Mouse (Mus musculus): ENCODE results near the gene Ankrd11. TPM values are rescaled to one million over a fixed set of nuclear protein-coding genes. Genes with fewer than 3 reads are reported as not detected.

The Ankrd11 gene
- polyA plus RNA-seq, 1 experiment: 77.7 TPM

GRCm38 (mm10) chr8:122918438-122919107 is 123.5 kb downstream of the Ankrd11 start:
- H3K4me1 ChIP-seq (ENCODE audit: control insufficient read depth, insufficient read depth, insufficient read length): peaks cover 24% of the 10 kb centered on the region; the same call in 1 of the 2 replicates
- WGBS: 63% methylated on average over 7 of the region's 7 CpGs
- no peak overlapping the region for H3K4me3 ChIP-seq (ENCODE audit: extremely low read depth, insufficient read depth, insufficient read length)
- no peaks in the 10 kb centered on the region for H3K27me3 ChIP-seq (ENCODE audit: control insufficient read depth, insufficient read depth, low read length)
- H3K27ac ChIP-seq (ENCODE audit: insufficient read depth, low read length): no peak overlapping the region
- no peak for DNase-seq (ENCODE audit: low read depth in 1 of 2, low spot score in 2 of 2)
- TF ChIP-seq POLR2A (IDR thresholded peaks at IDR 0.05; ENCODE audit: low read depth, low read length): no peak
- no peak for TF ChIP-seq CTCF (IDR thresholded peaks at IDR 0.05; ENCODE audit: extremely low read depth, insufficient read depth, insufficient read length, insufficient replicate concordance)
- H3K36me3 ChIP-seq (ENCODE audit: control insufficient read depth, insufficient read depth, low read length): peaks cover 7% of the 10 kb centered on the region

- peaks cover 23% of the 10 kb centered on the region; the same call in 1 of the 2 replicates for H3K4me1 ChIP-seq (ENCODE audit: control insufficient read depth, insufficient read depth, insufficient read length)
- H3K4me3 ChIP-seq (ENCODE audit: extremely low read depth, insufficient read depth, insufficient read length): no peak overlapping the region
- H3K27ac ChIP-seq (ENCODE audit: insufficient read depth, low read length): peak overlapping the region; percentile 17
- no peak for DNase-seq (ENCODE audit: low read depth in 1 of 2, low spot score in 2 of 2)
- H3K27me3 ChIP-seq (ENCODE audit: control insufficient read depth, insufficient read depth, low read length): no peaks in the 10 kb centered on the region
- TF ChIP-seq CTCF (IDR thresholded peaks at IDR 0.05; ENCODE audit: extremely low read depth, insufficient read depth, insufficient read length, insufficient replicate concordance) (no peak), POLR2A (IDR thresholded peaks at IDR 0.05; ENCODE audit: low read depth, low read length) (no peak)
- peaks cover 8% of the 10 kb centered on the region for H3K36me3 ChIP-seq (ENCODE audit: control insufficient read depth, insufficient read depth, low read length)
- WGBS: 53% methylated on average over 11 of the region's 11 CpGs
Measured at GRCm38 (mm10) chr8:122917531-122918392, 124.3 kb downstream of the Ankrd11 start.

- peaks cover 23% of the 10 kb centered on the region; the same call in 1 of the 2 replicates for H3K4me1 ChIP-seq (ENCODE audit: control insufficient read depth, insufficient read depth, insufficient read length)
- H3K4me3 ChIP-seq (ENCODE audit: extremely low read depth, insufficient read depth, insufficient read length): no peak overlapping the region
- no peaks in the 10 kb centered on the region for H3K27me3 ChIP-seq (ENCODE audit: control insufficient read depth, insufficient read depth, low read length)
- 21% methylated on average over 3 of the region's 3 CpGs for WGBS
- no peak for DNase-seq (ENCODE audit: low read depth in 1 of 2, low spot score in 2 of 2)
- peaks cover 10% of the 10 kb centered on the region for H3K36me3 ChIP-seq (ENCODE audit: control insufficient read depth, insufficient read depth, low read length)
- TF ChIP-seq CTCF (IDR thresholded peaks at IDR 0.05; ENCODE audit: extremely low read depth, insufficient read depth, insufficient read length, insufficient replicate concordance) (no peak), POLR2A (IDR thresholded peaks at IDR 0.05; ENCODE audit: low read depth, low read length) (no peak)
- no peak overlapping the region for H3K27ac ChIP-seq (ENCODE audit: insufficient read depth, low read length)
Measured at GRCm38 (mm10) chr8:122916766-122917165, 125.3 kb downstream of the Ankrd11 start.

- 91% methylated on average over 4 of the region's 4 CpGs for WGBS
- no peak for TF ChIP-seq CTCF (IDR thresholded peaks at IDR 0.05; ENCODE audit: extremely low read depth, insufficient read depth, insufficient read length, insufficient replicate concordance)
- no peak for TF ChIP-seq POLR2A (IDR thresholded peaks at IDR 0.05; ENCODE audit: low read depth, low read length)
- peaks cover 15% of the 10 kb centered on the region for H3K36me3 ChIP-seq (ENCODE audit: control insufficient read depth, insufficient read depth, low read length)
Measured at GRCm38 (mm10) chr8:122912871-122913270, 129.2 kb downstream of the Ankrd11 start.

GRCm38 (mm10) chr8:122912150-122912549 is 129.9 kb downstream of the Ankrd11 start:
- Histone ChIP-seq H3K27me3 (ENCODE audit: control insufficient read depth, insufficient read depth, low read length) (no peaks in the 10 kb centered on the region), H3K27ac (ENCODE audit: insufficient read depth, low read length) (no peak overlapping the region), H3K4me3 (ENCODE audit: extremely low read depth, insufficient read depth, insufficient read length) (no peak overlapping the region), H3K4me1 (ENCODE audit: control insufficient read depth, insufficient read depth, insufficient read length) (peaks cover 7% of the 10 kb centered on the region; the same call in 1 of the 2 replicates), H3K36me3 (ENCODE audit: control insufficient read depth, insufficient read depth, low read length) (peaks cover 20% of the 10 kb centered on the region)
- TF ChIP-seq CTCF (IDR thresholded peaks at IDR 0.05; ENCODE audit: extremely low read depth, insufficient read depth, insufficient read length, insufficient replicate concordance): no peak
- no peak for TF ChIP-seq POLR2A (IDR thresholded peaks at IDR 0.05; ENCODE audit: low read depth, low read length)
- DNase-seq (ENCODE audit: low read depth in 1 of 2, low spot score in 2 of 2): no peak
- 23% methylated on average over 3 of the region's 3 CpGs for WGBS

More at GRCm38 (mm10) chr8:122912871-122913270, 129.2 kb downstream of the Ankrd11 start:
- no peak overlapping the region for H3K27ac ChIP-seq (ENCODE audit: insufficient read depth, low read length)
- H3K27me3 ChIP-seq (ENCODE audit: control insufficient read depth, insufficient read depth, low read length): no peaks in the 10 kb centered on the region
- H3K4me1 ChIP-seq (ENCODE audit: control insufficient read depth, insufficient read depth, insufficient read length): peaks cover 14% of the 10 kb centered on the region; the same call in 1 of the 2 replicates
- no peak for DNase-seq (ENCODE audit: low read depth in 1 of 2, low spot score in 2 of 2)
- no peak overlapping the region for H3K4me3 ChIP-seq (ENCODE audit: extremely low read depth, insufficient read depth, insufficient read length)

GRCm38 (mm10) chr8:122906463-122907021 is 135.5 kb downstream of the Ankrd11 start:
- TF ChIP-seq POLR2A (IDR thresholded peaks at IDR 0.05; ENCODE audit: low read depth, low read length): no peak
- peak; percentile 63; the same call in 1 of the 2 replicates for TF ChIP-seq CTCF (IDR thresholded peaks at IDR 0.05; ENCODE audit: extremely low read depth, insufficient read depth, insufficient read length, insufficient replicate concordance)
- no peak overlapping the region for H3K4me3 ChIP-seq (ENCODE audit: extremely low read depth, insufficient read depth, insufficient read length)
- H3K36me3 ChIP-seq (ENCODE audit: control insufficient read depth, insufficient read depth, low read length): peaks cover 12% of the 10 kb centered on the region
- H3K27me3 ChIP-seq (ENCODE audit: control insufficient read depth, insufficient read depth, low read length): no peaks in the 10 kb centered on the region
- no peaks in the 10 kb centered on the region; the same call in 1 of the 2 replicates for H3K4me1 ChIP-seq (ENCODE audit: control insufficient read depth, insufficient read depth, insufficient read length)
- DNase-seq (ENCODE audit: low read depth in 1 of 2, low spot score in 2 of 2): peak; percentile 67 to 76
- WGBS: 25% methylated on average over 6 of the region's 6 CpGs
- H3K27ac ChIP-seq (ENCODE audit: insufficient read depth, low read length): peak overlapping the region; percentile 19; the same call in 1 of the 2 replicates

Data from spleen, adult 2 months (tissue).